Mouse (Mus musculus) limb, embryonic 12.5 days (tissue): ENCODE results near the gene Ppargc1a. TPM values are rescaled to one million over a fixed set of nuclear protein-coding genes. Genes with fewer than 3 reads are reported as not detected.

Experiments
- ATAC-seq: fragments of 200-750 bp; cut with Nextera tagmentation; 2 replicates; pipeline ENCODE4 v1.8.0; 2017; ENCODE audit warnings: low read depth, moderate TSS enrichment; ENCODE audit not compliant: insufficient number of reproducible peaks, insufficient read depth, low FRiP score, low TSS enrichment
- H3K27ac ChIP-seq: fragments of 300-500 bp; sonication (generic); 2 replicates; pipeline ENCODE4 v1.5.1; 2016; ENCODE audit warnings: mild to moderate bottlenecking, moderate library complexity
- H3K27me3 ChIP-seq: fragments of 300-500 bp; sonication (generic); 2 replicates; pipeline ENCODE4 v1.6.1; 2016; ENCODE audit warnings: mild to moderate bottlenecking, moderate library complexity
- H3K36me3 ChIP-seq: fragments of 300-500 bp; sonication (generic); 2 replicates; pipeline ENCODE4 v1.6.1; 2016; ENCODE audit warnings: mild to moderate bottlenecking, moderate library complexity
- H3K4me1 ChIP-seq: fragments of 300-500 bp; sonication (generic); replicated peaks from 2 replicates; pipeline ENCODE4 v1.6.1; 2016
- H3K4me2 ChIP-seq: fragments of 300-500 bp; sonication (generic); 2 replicates; pipeline ENCODE4 v1.6.1; 2016; ENCODE audit warnings: mild to moderate bottlenecking, moderate library complexity
- H3K4me3 ChIP-seq: fragments of 300-500 bp; sonication (generic); replicated peaks from 2 replicates; pipeline ENCODE4 v1.5.1; 2016; ENCODE audit warnings: mild to moderate bottlenecking
- H3K9ac ChIP-seq: fragments of 300-500 bp; sonication (generic); replicated peaks from 2 replicates; pipeline ENCODE4 v1.6.1; 2016; ENCODE audit warnings: mild to moderate bottlenecking, moderate library complexity
- H3K9me3 ChIP-seq: fragments of 300-500 bp; sonication (generic); 2 replicates; pipeline ENCODE4 v1.6.1; 2016; ENCODE audit warnings: mild to moderate bottlenecking, moderate library complexity
- WGBS: fragments of 180-500 bp; shearing (Covaris S2); methylation state at CpG from one replicate; pipeline ENCODE4 v1.1.7; 2016; 5-methylcytosine and 5-hydroxymethylcytosine counted together
- polyA plus RNA-seq: library from polyadenylated mRNA; unstranded; fragments of >200 nt; fragmentation: Nextera tagmentation; extraction: Ambion mirVana; gene quantifications from 2 replicates; pipeline ENCODE4 v1.2.1, GENCODE M21; 2016

Gene Ppargc1a
- polyA plus RNA-seq, 1 experiment from 2014 or later = 4.8 TPM

DNA sequence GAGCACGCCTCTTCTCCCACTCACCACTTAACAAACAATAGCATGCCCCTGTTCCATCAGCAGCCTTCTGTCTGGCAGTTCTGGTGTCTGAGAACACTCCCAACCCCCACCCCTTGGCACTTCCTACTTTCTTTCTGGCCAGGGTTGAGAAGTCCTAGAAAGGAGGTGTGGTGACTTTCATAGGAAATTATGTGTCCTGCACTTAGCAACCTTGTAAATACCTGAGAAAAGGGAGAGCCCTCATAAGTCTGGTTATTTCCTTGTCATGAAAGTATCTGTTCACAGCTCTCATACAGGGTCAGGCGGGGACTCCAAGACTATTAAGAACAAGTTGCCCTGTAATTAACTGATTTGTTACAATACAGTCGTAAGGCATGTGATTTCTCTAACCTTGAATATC, 161.1 kb downstream of the Ppargc1a start:
- H3K4me3 ChIP-seq = no peak overlapping the region
- no peaks in the 10 kb centered on the region; the same call in 1 of the 2 replicates for H3K4me1 ChIP-seq
- no peak overlapping the region for H3K4me2 ChIP-seq
- H3K9ac ChIP-seq = no peak overlapping the region
- H3K9me3 ChIP-seq = no peaks in the 10 kb centered on the region
- no peak for ATAC-seq
- H3K36me3 ChIP-seq = no peaks in the 10 kb centered on the region
- no peaks in the 10 kb centered on the region for H3K27me3 ChIP-seq
- WGBS = 62% methylated on average over 3 of the region's 3 CpGs
- H3K27ac ChIP-seq = no peak overlapping the region
